Mouse (Mus musculus) testis, adult 2 months (tissue): ENCODE data around the gene Epb41l2.

Experiments
- CTCF ChIP-seq: fragments of 200-500 bp; IDR thresholded peaks from 2 replicates; pipeline ENCODE4 v1.5.1; 2012; ENCODE audit warnings: low read depth, mild to moderate bottlenecking, inconsistent platforms, low read length, moderate library complexity; ENCODE audit not compliant: control insufficient read depth, insufficient read depth, insufficient replicate concordance
- POLR2A ChIP-seq: fragments of 200-500 bp; IDR thresholded peaks from 2 replicates; pipeline ENCODE4 v1.6.1; 2012; ENCODE audit warnings: low read depth, mild to moderate bottlenecking, inconsistent platforms, low read length, moderate library complexity; ENCODE audit not compliant: control insufficient read depth

GRCm38 (mm10) chr10:25533105-25533504 lies 173.5 kb downstream of the Epb41l2 start:
- TF ChIP-seq CTCF: no peak
- no peak for TF ChIP-seq POLR2A
